Mouse (Mus musculus) spleen, postnatal 36 days (tissue): ENCODE measurements around the gene Crcp.
"Not testable (repeated sequence)": the region's sequence is repeated elsewhere in the genome, so short reads cannot be mapped to it uniquely, and the experiment has no call there.

Experiments
- DNase-seq, 2 experiments: peaks; one replicate each; pipeline ENCODE4 v3.0.0; 2022; ENCODE audit warnings: low spot score in 2 of 2, mixed read lengths in 1 of 2

Gene Crcp

GRCm38 (mm10) chr5:130023767-130024539 is 5.1 kb upstream of the Crcp start:
- peak; percentile 84 to 88 for DNase-seq

DNA sequence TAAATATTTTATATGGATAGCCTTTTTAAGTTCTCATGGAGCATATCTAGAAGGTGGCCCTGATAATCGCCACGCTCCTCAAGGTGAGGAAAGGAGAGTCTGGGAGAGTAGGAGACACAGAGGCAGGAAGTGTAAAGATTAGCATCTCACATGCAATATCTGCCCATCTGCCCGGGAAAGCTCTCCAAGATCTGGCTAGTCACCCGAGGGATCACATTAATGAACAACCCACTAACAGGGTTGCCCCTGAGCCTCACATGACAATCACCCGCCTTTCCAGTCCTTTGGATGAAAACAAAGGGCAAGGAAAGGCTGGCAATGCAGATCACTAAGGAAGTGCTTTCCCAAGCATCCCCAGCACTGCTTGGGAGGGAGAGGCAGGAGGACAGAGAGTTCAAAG is 2.0 kb upstream of the Crcp start:
- DNase-seq = no peak

- DNase-seq = no peak
Measured at GRCm38 (mm10) chr5:130027696-130028095, 1.4 kb upstream of the Crcp start.

GRCm38 (mm10) chr5:130031410-130032390 is 2.6 kb downstream of the Crcp start:
- DNase-seq = no peak

GRCm38 (mm10) chr5:130033869-130034268 is 4.8 kb downstream of the Crcp start:
- DNase-seq = no peak

- DNase-seq = not testable (repeated sequence)
Measured at GRCm38 (mm10) chr5:130036300-130036699, 7.2 kb downstream of the Crcp start.

GRCm38 (mm10) chr5:130037752-130038455 is 8.8 kb downstream of the Crcp start:
- peak; percentile 34 to 50 for DNase-seq

- DNase-seq = no peak
Measured at GRCm38 (mm10) chr5:130040797-130041196, 11.7 kb downstream of the Crcp start.

- no peak for DNase-seq
Measured at GRCm38 (mm10) chr5:130041262-130041661, 12.2 kb downstream of the Crcp start.

DNA sequence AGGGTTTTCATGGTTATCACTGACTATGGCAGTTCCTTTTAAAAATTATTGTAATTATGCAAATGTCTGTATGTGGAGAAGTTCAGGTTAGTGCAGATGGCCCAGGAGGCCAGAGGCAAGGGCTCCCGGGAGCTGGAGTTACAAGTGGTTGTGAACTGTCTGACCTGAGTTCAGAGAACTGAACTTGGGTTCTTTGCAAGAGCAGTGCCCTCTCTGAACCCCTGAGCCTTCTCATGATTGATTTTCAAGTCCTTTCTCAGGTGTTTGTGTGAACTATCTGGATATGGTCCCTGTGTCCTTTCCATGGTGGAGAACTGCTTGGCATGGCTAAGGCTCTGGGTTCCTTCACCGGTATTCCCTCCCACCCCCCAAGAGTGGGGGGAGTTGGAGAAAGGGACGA is 14.7 kb downstream of the Crcp start:
- DNase-seq = no peak

DNA sequence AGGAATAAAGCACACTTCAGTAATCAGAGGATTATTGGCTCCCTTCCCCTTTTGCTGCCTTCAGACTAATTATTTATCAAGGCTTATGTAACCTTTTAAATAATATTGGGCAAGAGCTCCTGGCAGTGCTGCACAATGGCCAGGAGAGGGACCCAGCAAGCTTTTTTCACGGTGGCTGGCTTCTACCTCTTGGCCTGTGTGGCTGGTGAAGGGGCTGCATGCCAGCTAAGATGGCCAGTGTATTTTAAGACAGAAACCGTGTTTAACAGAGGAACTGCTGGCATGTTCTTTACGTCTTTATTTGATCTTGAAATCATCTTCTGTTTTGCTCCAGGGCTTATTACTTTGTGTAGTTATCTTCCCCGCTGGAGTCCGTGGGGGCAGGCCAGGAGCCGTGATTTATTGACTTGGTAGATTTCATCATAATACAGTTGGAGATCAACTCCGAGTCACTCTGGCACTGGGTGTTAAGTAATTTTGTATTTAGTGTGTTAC is 15.2 kb downstream of the Crcp start:
- DNase-seq = peak in 1 of 2 experiments; percentile 21

DNA sequence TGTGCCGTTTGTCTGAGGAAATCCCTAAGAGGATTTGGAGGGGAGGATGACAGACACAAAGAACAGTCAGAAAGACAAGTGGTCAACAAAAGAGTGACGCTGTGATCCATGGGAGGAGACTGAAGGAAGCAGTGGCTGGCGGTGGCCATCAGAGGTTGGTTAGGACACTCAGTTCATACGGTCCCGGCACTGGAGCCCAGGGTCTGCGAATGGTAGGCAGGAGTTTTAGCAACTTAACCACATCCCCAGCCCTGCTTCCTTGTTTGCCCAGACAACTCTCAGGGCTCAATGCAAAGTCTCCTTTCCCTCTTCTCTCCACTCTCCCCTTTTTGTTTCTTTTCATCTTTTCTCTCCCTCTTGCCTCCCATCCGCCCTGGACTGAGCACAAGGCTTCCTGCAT is 17.0 kb downstream of the Crcp start:
- DNase-seq = no peak

DNA sequence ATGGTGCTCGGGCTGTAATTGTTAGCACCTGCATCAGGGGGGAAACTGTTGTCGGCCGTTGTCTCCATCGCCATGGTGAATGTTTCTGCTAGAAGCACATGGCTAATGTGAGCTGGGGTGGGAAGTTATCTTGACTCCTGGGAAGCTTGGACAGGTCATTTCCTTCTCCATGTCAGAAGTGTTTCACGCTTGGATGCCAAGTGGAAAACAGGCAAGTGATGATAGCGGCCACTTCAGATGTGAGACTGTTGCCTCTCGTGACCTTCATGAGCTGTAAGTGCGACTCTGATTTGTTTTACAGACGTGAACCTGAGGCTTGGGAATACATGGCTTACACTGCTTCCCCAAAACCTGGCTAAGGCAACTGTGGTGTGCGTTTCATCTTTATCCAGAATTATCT is 17.5 kb downstream of the Crcp start:
- no peak for DNase-seq

GRCm38 (mm10) chr5:130047013-130047412 is 17.9 kb downstream of the Crcp start:
- no peak for DNase-seq

- DNase-seq = no peak
Measured at GRCm38 (mm10) chr5:130048786-130049520, 19.9 kb downstream of the Crcp start.

DNA sequence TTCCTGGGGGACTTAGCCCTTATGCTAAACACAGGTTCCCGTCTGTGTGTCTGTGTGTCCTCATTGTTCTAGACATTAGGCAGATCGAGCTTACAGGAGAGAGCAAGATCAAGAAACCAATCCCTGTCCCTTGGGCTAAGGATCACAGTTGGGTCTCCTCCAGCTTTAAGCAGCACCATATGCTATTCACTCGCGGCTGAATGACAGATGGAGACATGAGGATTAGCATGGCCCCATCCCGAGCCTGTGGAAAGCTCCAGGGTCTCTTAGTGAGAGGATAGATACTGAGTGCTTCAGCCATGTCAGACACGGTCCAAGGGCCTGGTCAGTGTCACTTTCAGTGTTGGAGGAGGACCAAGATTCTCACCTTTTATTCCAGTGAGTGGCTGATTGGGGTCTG is 21.3 kb downstream of the Crcp start:
- no peak for DNase-seq

DNA sequence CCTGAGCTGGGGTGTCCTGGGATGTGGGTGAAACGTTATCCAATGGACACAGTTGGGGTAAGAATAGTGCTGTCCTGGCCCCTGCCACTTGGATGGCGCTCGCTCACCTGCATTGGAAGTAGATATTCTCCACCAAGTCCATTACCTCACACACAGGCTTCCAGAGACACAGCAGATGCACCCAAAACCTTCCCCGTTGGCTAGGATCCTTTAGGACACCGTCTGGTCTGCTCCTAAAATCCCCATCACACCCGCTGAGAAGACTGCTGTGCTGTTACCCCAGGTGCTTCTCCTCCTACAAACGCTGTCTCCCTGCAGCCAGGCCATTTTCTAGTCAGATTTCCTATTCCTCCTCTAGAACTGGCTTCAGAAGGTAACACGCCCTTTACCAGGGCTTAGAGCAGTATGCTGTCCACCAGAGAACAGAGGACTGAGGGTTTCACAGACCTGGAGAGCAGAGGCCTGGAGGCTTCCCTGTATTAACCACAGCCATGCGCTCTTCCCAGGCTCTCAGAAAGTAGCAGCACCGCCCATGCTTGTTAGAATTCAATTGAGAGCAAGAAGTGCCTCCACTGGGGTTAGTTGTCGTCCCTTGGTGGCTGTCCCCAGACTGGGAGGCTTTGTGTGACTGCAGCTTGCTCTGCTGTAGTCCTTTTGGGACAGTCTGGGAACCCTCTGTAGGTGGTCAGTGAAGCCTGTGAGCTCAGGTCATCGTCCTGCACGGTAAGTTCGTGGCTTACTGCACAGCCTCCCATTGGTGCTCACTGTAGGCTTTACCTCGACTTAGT is 22.2 kb downstream of the Crcp start:
- no peak for DNase-seq

GRCm38 (mm10) chr5:130052510-130052909 is 23.4 kb downstream of the Crcp start:
- no peak for DNase-seq

- DNase-seq = no peak
Measured at GRCm38 (mm10) chr5:130052955-130053354, 23.9 kb downstream of the Crcp start.

DNA sequence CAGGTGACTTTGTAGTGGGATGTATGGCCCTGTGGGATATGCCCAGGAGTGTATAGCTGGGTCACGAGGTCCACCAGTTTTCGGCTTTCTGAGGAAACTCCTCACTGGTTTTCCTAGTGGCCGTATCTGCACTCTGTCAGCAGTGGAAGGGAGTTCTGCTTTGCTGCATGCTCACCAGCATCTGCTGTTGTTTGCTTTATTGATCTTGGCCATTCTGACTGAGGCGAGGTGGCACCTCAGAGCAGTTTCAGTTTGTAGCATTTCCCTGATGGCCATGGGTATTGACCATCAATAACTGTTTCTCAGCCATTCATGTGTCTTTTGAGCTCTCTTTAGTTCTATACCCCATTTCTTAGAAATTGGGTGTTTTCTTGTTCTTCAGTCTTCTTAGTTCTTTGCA is 26.6 kb downstream of the Crcp start:
- DNase-seq = no peak
